Mouse (Mus musculus) liver, adult 2 months (tissue): ENCODE results near the gene Rasgef1a. TPM values are rescaled to one million over a fixed set of nuclear protein-coding genes. Genes with fewer than 3 reads are reported as not detected.

Source experiments
- DNase-seq: peaks from one replicate; pipeline ENCODE4 v3.0.0-alpha.2; 2011; ENCODE audit warnings: low read depth, low spot score; ENCODE audit errors: extremely low read depth
- H3K27ac ChIP-seq: fragments of 200-500 bp; replicated peaks from 2 replicates; pipeline ENCODE4 v1.5.1; 2012; ENCODE audit warnings: low read depth, mild to moderate bottlenecking, control low read depth, inconsistent platforms, low read length; ENCODE audit not compliant: insufficient read depth
- H3K27me3 ChIP-seq: fragments of 200-500 bp; 2 replicates; pipeline ENCODE4 v1.6.1; 2012; ENCODE audit warnings: mild to moderate bottlenecking, moderate library complexity, low read length, inconsistent platforms; ENCODE audit not compliant: control insufficient read depth, insufficient read depth
- H3K36me3 ChIP-seq: fragments of 200-500 bp; 2 replicates; pipeline ENCODE4 v1.6.1; 2012; ENCODE audit warnings: low read length, inconsistent platforms; ENCODE audit not compliant: control insufficient read depth, insufficient read depth
- H3K4me1 ChIP-seq: fragments of 200-500 bp; 2 replicates; pipeline ENCODE4 v1.6.1; 2011; ENCODE audit warnings: low read length; ENCODE audit not compliant: control insufficient read depth, insufficient read depth
- H3K4me3 ChIP-seq: fragments of 200-500 bp; 2 replicates; pipeline ENCODE4 v1.5.1; 2011; ENCODE audit warnings: low read depth, mild to moderate bottlenecking, control low read depth, low read length, moderate library complexity; ENCODE audit not compliant: insufficient read depth
- H3K79me2 ChIP-seq: fragments of 200-500 bp; 2 replicates; pipeline ENCODE4 v1.6.1; 2012; ENCODE audit warnings: inconsistent platforms, mild to moderate bottlenecking, low read length, moderate library complexity; ENCODE audit not compliant: control insufficient read depth, insufficient read depth
- H3K9ac ChIP-seq: fragments of 200-500 bp; 2 replicates; pipeline ENCODE4 v1.6.1; 2012; ENCODE audit warnings: low read depth, mild to moderate bottlenecking, control low read depth, inconsistent platforms, low read length
- CTCF ChIP-seq: fragments of 200-500 bp; IDR thresholded peaks from 2 replicates; pipeline ENCODE4 v1.5.1; 2011; ENCODE audit warnings: low read depth, low read length, control low read depth
- POLR2A ChIP-seq: fragments of 200-500 bp; IDR thresholded peaks from 2 replicates; pipeline ENCODE4 v1.6.1; 2011; ENCODE audit warnings: low read length, control low read depth; ENCODE audit not compliant: insufficient read depth; ENCODE audit errors: extremely low read depth
- WGBS: fragments of 180-500 bp; shearing (Covaris S2); methylation state at CpG from one replicate; pipeline ENCODE4 v1.1.7; 2018; 5-methylcytosine and 5-hydroxymethylcytosine counted together
- polyA plus RNA-seq: library from polyadenylated mRNA; depleted of rRNA; stranded (reverse); fragments of >200 nt; gene quantifications from 2 replicates; pipeline ENCODE4 v1.2.3, GENCODE M21; 2012
- total RNA-seq: library from RNA; depleted of rRNA; stranded (reverse); fragments of >200 nt; gene quantifications from 2 replicates; pipeline ENCODE4 v1.2.3, GENCODE M21; 2014

Gene Rasgef1a
- total and polyA plus RNA-seq, 2 experiments, result 0.06 TPM; not detected in 1

GRCm38 (mm10) chr6:118010256-118010655 lies 982 bp upstream of the Rasgef1a start:
- 57% methylated on average over 3 of the region's 3 CpGs for WGBS
- H3K27me3 ChIP-seq, result peaks cover 6% of the 10 kb centered on the region
- H3K79me2 ChIP-seq, result no peaks in the 10 kb centered on the region
- H3K9ac ChIP-seq, result no peak overlapping the region
- no peak for DNase-seq
- H3K27ac ChIP-seq, result no peak overlapping the region
- H3K4me1 ChIP-seq, result no peaks in the 10 kb centered on the region
- TF ChIP-seq POLR2A (no peak), CTCF (no peak)
- H3K36me3 ChIP-seq, result no peaks in the 10 kb centered on the region
- H3K4me3 ChIP-seq, result no peak overlapping the region

GRCm38 (mm10) chr6:118011616-118012316 lies 528 bp downstream of the Rasgef1a start:
- Histone ChIP-seq H3K4me1 (no peaks in the 10 kb centered on the region), H3K27me3 (peaks cover 6% of the 10 kb centered on the region), H3K79me2 (no peaks in the 10 kb centered on the region), H3K9ac (no peak overlapping the region), H3K4me3 (no peak overlapping the region), H3K27ac (no peak overlapping the region), H3K36me3 (no peaks in the 10 kb centered on the region)
- 12% methylated on average over 35 of the region's 38 CpGs for WGBS
- DNase-seq, result no peak
- TF ChIP-seq CTCF, result no peak
- TF ChIP-seq POLR2A, result no peak

- no peaks in the 10 kb centered on the region for H3K36me3 ChIP-seq
- H3K27me3 ChIP-seq, result peaks cover 6% of the 10 kb centered on the region
- H3K79me2 ChIP-seq, result no peaks in the 10 kb centered on the region
- DNase-seq, result no peak
- no peak overlapping the region for H3K9ac ChIP-seq
- no peak for TF ChIP-seq POLR2A
- no peak for TF ChIP-seq CTCF
- 62% methylated on average over 3 of the region's 3 CpGs for WGBS
- no peak overlapping the region for H3K4me3 ChIP-seq
- H3K27ac ChIP-seq, result no peak overlapping the region
- H3K4me1 ChIP-seq, result no peaks in the 10 kb centered on the region
These were observed 1.1 kb downstream of the Rasgef1a start for GRCm38 (mm10) chr6:118012317-118012700.

GRCm38 (mm10) chr6:118012987-118013866 lies 2.0 kb downstream of the Rasgef1a start:
- no peak overlapping the region for H3K27ac ChIP-seq
- H3K4me1 ChIP-seq, result no peaks in the 10 kb centered on the region
- WGBS, result 68% methylated on average over 11 of the region's 11 CpGs
- TF ChIP-seq POLR2A, result no peak
- no peak for TF ChIP-seq CTCF
- DNase-seq, result no peak
- no peaks in the 10 kb centered on the region for H3K36me3 ChIP-seq
- no peak overlapping the region for H3K4me3 ChIP-seq
- peaks cover 6% of the 10 kb centered on the region for H3K27me3 ChIP-seq
- no peaks in the 10 kb centered on the region for H3K79me2 ChIP-seq
- no peak overlapping the region for H3K9ac ChIP-seq

- no peak for DNase-seq
- no peaks in the 10 kb centered on the region for H3K36me3 ChIP-seq
- H3K27ac ChIP-seq, result no peak overlapping the region
- WGBS, result 73% methylated on average over 4 of the region's 4 CpGs
- no peaks in the 10 kb centered on the region for H3K79me2 ChIP-seq
- H3K9ac ChIP-seq, result no peak overlapping the region
- H3K4me1 ChIP-seq, result no peaks in the 10 kb centered on the region
- TF ChIP-seq CTCF, result no peak
- no peak for TF ChIP-seq POLR2A
- no peak overlapping the region for H3K4me3 ChIP-seq
- H3K27me3 ChIP-seq, result peaks cover 6% of the 10 kb centered on the region
These were observed 3.6 kb downstream of the Rasgef1a start for GRCm38 (mm10) chr6:118014881-118015280.
